Mouse (Mus musculus) hindbrain, embryonic 16.5 days (tissue): Measurements from ENCODE around the gene Aff3. TPM values are rescaled to one million over a fixed set of nuclear protein-coding genes. Genes with fewer than 3 reads are reported as not detected.

Experiments
- ATAC-seq: fragments of 200-750 bp; cut with Nextera tagmentation; 2 replicates; pipeline ENCODE4 v1.8.0; 2017; ENCODE audit warnings: moderate TSS enrichment, moderate library complexity
- H3K27ac ChIP-seq: fragments of 300-500 bp; sonication (generic); 2 replicates; pipeline ENCODE4 v1.5.1; 2014; ENCODE audit warnings: low read depth, mild to moderate bottlenecking, control low read depth, low read length, moderate library complexity
- H3K27me3 ChIP-seq: fragments of 300-500 bp; sonication (generic); replicated peaks from 2 replicates; pipeline ENCODE4 v1.6.1; 2014; ENCODE audit warnings: low read length; ENCODE audit not compliant: control insufficient read depth, insufficient read depth
- H3K36me3 ChIP-seq: fragments of 300-500 bp; sonication (generic); 2 replicates; pipeline ENCODE4 v1.6.1; 2014; ENCODE audit warnings: mild to moderate bottlenecking, low read length, moderate library complexity, mixed read lengths; ENCODE audit not compliant: control insufficient read depth, insufficient read depth
- H3K4me1 ChIP-seq: fragments of 300-500 bp; sonication (generic); 2 replicates; pipeline ENCODE4 v1.6.1; 2014; ENCODE audit warnings: low read depth, low read length; ENCODE audit not compliant: control insufficient read depth, insufficient read depth
- H3K4me2 ChIP-seq: fragments of 300-500 bp; sonication (generic); 2 replicates; pipeline ENCODE4 v1.6.1; 2014; ENCODE audit warnings: mild to moderate bottlenecking, low read length, control low read depth, moderate library complexity
- H3K4me3 ChIP-seq: fragments of 300-500 bp; sonication (generic); 2 replicates; pipeline ENCODE4 v1.5.1; 2014; ENCODE audit warnings: mild to moderate bottlenecking, low read length, control low read depth, moderate library complexity
- H3K9ac ChIP-seq: fragments of 300-500 bp; sonication (generic); 2 replicates; pipeline ENCODE4 v1.6.1; 2014; ENCODE audit warnings: low read depth, mild to moderate bottlenecking, control low read depth, low read length, moderate library complexity
- H3K9me3 ChIP-seq: fragments of 300-500 bp; sonication (generic); 2 replicates; pipeline ENCODE4 v1.6.1; 2014; ENCODE audit warnings: mild to moderate bottlenecking, low read length, moderate library complexity; ENCODE audit not compliant: control insufficient read depth
- WGBS: fragments of 180-500 bp; shearing (Covaris S2); extraction: QIAGEN DNeasy Blood & Tissue Kit; methylation state at CpG from one replicate; pipeline ENCODE4 v1.1.7; 2014; 5-methylcytosine and 5-hydroxymethylcytosine counted together
- polyA plus RNA-seq: library from polyadenylated mRNA; unstranded; fragments of >200 nt; fragmentation: Nextera tagmentation; extraction: Ambion mirVana; gene quantifications from 2 replicates; pipeline ENCODE4 v1.2.1, GENCODE M21; 2015

Aff3 gene
- polyA plus RNA-seq, 1 experiment from 2014 or later = 8.4 TPM

GRCm38 (mm10) chr1:38225166-38225565 is 439.6 kb downstream of the Aff3 start:
- WGBS = 95% methylated on average over 3 of the region's 3 CpGs
- H3K9me3 ChIP-seq = peaks cover 26% of the 10 kb centered on the region
- H3K4me3 ChIP-seq = no peak overlapping the region
- H3K9ac ChIP-seq = no peak overlapping the region
- ATAC-seq = no peak
- H3K4me2 ChIP-seq = no peak overlapping the region
- peaks cover 11% of the 10 kb centered on the region; the same call in 1 of the 2 replicates for H3K36me3 ChIP-seq
- no peak overlapping the region for H3K27ac ChIP-seq
- H3K27me3 ChIP-seq = no peaks in the 10 kb centered on the region
- no peaks in the 10 kb centered on the region for H3K4me1 ChIP-seq

DNA sequence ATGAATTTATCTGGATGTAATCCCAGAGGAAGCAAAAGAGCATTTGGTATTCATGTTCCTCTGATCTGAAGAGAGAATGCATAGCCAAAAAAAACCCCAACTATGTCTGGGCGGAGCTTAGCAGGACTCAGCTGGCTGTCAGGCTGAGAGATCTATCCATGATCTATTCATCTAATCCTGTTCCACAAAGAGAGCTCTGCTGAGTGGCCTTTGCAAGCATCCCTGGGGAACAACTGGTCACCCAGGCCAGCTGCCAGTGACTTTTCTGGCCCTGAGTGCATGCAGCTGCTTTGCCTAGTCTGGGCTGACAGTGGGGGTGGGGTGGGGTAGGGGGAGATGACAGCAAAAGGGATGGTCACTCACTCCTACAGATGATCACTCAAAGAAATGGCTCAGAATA is 442.6 kb downstream of the Aff3 start:
- Histone ChIP-seq H3K27ac (no peak overlapping the region), H3K4me3 (no peak overlapping the region), H3K4me1 (no peaks in the 10 kb centered on the region), H3K9me3 (peaks cover 26% of the 10 kb centered on the region), H3K9ac (no peak overlapping the region), H3K27me3 (no peaks in the 10 kb centered on the region), H3K36me3 (peaks cover 11% of the 10 kb centered on the region; the same call in 1 of the 2 replicates), H3K4me2 (no peak overlapping the region)
- WGBS = 91% methylated on average over 1 of the region's 1 CpGs
- ATAC-seq = no peak

DNA sequence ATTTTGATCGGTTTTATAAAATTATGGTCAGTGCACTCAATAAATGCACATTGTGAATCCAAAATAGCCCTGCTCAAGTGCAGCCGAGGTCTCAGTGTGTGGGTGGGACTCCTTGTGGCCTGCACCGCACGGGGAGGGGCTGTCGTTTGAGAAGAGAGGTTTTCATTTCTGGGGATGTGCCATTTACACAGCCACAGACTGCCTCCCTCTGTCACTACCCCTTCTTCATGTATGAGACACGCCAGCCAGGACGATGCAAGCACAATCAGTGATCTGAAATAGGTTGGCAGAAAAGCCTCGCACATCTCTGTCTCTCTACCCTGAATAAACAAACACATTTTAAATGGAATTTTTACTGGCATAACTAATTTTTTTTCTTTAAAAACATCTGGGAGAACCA is 443.3 kb downstream of the Aff3 start:
- peaks cover 24% of the 10 kb centered on the region for H3K9me3 ChIP-seq
- no peak overlapping the region for H3K27ac ChIP-seq
- no peak for ATAC-seq
- no peaks in the 10 kb centered on the region for H3K4me1 ChIP-seq
- no peak overlapping the region for H3K4me2 ChIP-seq
- peaks cover 11% of the 10 kb centered on the region; the same call in 1 of the 2 replicates for H3K36me3 ChIP-seq
- no peak overlapping the region for H3K9ac ChIP-seq
- H3K4me3 ChIP-seq = no peak overlapping the region
- WGBS = 79% methylated on average over 8 of the region's 8 CpGs
- H3K27me3 ChIP-seq = no peaks in the 10 kb centered on the region

GRCm38 (mm10) chr1:38217912-38218795 is 446.6 kb downstream of the Aff3 start:
- no peaks in the 10 kb centered on the region for H3K27me3 ChIP-seq
- H3K9ac ChIP-seq = peak overlapping the region; percentile 27; the same call in 1 of the 2 replicates
- peak; percentile 52; the same call in 1 of the 2 replicates for ATAC-seq
- no peak overlapping the region for H3K4me2 ChIP-seq
- H3K9me3 ChIP-seq = 0 out of 2 replicates have a peak, but pooled peaks cover 3% of the 10 kb centered on the region
- H3K36me3 ChIP-seq = no peaks in the 10 kb centered on the region
- no peak overlapping the region for H3K4me3 ChIP-seq
- H3K4me1 ChIP-seq = no peaks in the 10 kb centered on the region
- H3K27ac ChIP-seq = 0 out of 2 replicates have a peak overlapping the region, but pooled peaks have one; percentile 39
- 77% methylated on average over 31 of the region's 31 CpGs for WGBS

DNA sequence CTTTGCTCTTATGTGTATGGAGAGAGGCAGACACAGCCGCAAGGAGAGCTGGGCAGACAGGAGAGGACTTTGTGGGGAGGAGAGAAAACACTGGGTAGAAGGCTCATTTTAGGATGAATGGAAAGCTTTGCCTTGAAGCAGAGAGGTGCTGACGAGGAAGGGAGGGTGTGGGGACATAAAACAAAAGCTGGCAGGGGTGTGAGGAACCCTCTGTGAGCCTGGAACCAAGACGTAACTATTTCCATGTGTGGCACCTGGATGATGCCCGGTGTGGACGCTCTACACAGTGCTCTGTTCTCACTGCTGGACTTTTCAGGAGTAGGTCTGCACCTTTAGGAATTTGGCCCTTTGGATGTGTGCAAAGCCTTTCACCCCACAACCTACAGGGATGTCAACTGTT is 447.7 kb downstream of the Aff3 start:
- 79% methylated on average over 5 of the region's 5 CpGs for WGBS
- no peak for ATAC-seq

GRCm38 (mm10) chr1:38213377-38213776 is 451.4 kb downstream of the Aff3 start:
- 57% methylated on average over 3 of the region's 3 CpGs for WGBS
- no peak for ATAC-seq

More for the DNA sequence above, 447.7 kb downstream of the Aff3 start:
- no peak overlapping the region for H3K9ac ChIP-seq
- no peaks in the 10 kb centered on the region for H3K9me3 ChIP-seq
- no peaks in the 10 kb centered on the region for H3K36me3 ChIP-seq
- H3K4me3 ChIP-seq = no peak overlapping the region
- no peaks in the 10 kb centered on the region for H3K27me3 ChIP-seq
- H3K4me2 ChIP-seq = no peak overlapping the region
- H3K4me1 ChIP-seq = no peaks in the 10 kb centered on the region
- no peak overlapping the region for H3K27ac ChIP-seq

GRCm38 (mm10) chr1:38212386-38212785 is 452.4 kb downstream of the Aff3 start:
- Histone ChIP-seq H3K4me3 (no peak overlapping the region), H3K27me3 (no peaks in the 10 kb centered on the region), H3K4me1 (peaks cover 4% of the 10 kb centered on the region; the same call in 1 of the 2 replicates), H3K27ac (no peak overlapping the region), H3K36me3 (no peaks in the 10 kb centered on the region), H3K9ac (no peak overlapping the region), H3K9me3 (no peaks in the 10 kb centered on the region), H3K4me2 (no peak overlapping the region)
- no peak for ATAC-seq
- 86% methylated on average over 5 of the region's 5 CpGs for WGBS

More at GRCm38 (mm10) chr1:38213377-38213776, 451.4 kb downstream of the Aff3 start:
- Histone ChIP-seq H3K9ac (no peak overlapping the region), H3K36me3 (no peaks in the 10 kb centered on the region), H3K4me3 (no peak overlapping the region), H3K4me1 (peaks cover 4% of the 10 kb centered on the region; the same call in 1 of the 2 replicates), H3K27me3 (no peaks in the 10 kb centered on the region), H3K27ac (no peak overlapping the region), H3K9me3 (no peaks in the 10 kb centered on the region), H3K4me2 (no peak overlapping the region)

- peaks cover 29% of the 10 kb centered on the region for H3K4me1 ChIP-seq
- no peaks in the 10 kb centered on the region for H3K36me3 ChIP-seq
- H3K4me2 ChIP-seq = no peak overlapping the region
- no peak for ATAC-seq
- H3K27me3 ChIP-seq = no peaks in the 10 kb centered on the region
- 80% methylated on average over 10 of the region's 10 CpGs for WGBS
- no peak overlapping the region for H3K4me3 ChIP-seq
- H3K27ac ChIP-seq = no peak overlapping the region
- no peaks in the 10 kb centered on the region for H3K9me3 ChIP-seq
- H3K9ac ChIP-seq = no peak overlapping the region
Measured at GRCm38 (mm10) chr1:38202475-38203183, 462.1 kb downstream of the Aff3 start.

DNA sequence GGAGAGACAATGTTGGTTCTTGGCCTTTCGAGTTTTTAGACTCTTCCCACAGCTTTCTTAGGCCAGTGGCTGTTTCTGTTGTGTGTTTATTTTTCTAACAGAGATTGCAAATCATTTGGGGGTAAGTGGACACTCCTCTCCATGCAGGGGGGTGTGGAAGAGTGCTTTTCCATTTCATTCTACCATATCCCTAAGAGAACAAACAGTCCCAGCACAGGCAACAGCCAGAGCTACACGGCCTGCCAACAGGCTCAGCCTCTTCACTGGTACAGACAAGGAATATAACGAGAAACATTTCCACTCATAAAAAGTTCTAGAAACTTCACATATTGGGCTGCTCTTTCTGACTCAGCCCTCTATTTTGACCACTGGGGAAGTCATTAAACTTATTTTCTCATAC is 463.0 kb downstream of the Aff3 start:
- Histone ChIP-seq H3K27me3 (no peaks in the 10 kb centered on the region), H3K4me1 (peaks cover 35% of the 10 kb centered on the region), H3K4me2 (no peak overlapping the region), H3K4me3 (no peak overlapping the region), H3K9ac (no peak overlapping the region), H3K27ac (no peak overlapping the region), H3K36me3 (no peaks in the 10 kb centered on the region), H3K9me3 (no peaks in the 10 kb centered on the region)
- ATAC-seq = no peak
- 95% methylated on average over 3 of the region's 3 CpGs for WGBS
